Mouse (Mus musculus) sigmoid colon, adult 10 weeks (tissue): Measurements from ENCODE around the gene Cdk13. TPM values are rescaled to one million over a fixed set of nuclear protein-coding genes. Genes with fewer than 3 reads are reported as not detected.

Experiments
- polyA plus RNA-seq: library from polyadenylated mRNA; stranded (reverse); fragments of 350-450 nt; fragmentation: Illumina TruSeq; extraction: RNeasy Lipid Tissue Mini Kit (QIAGEN cat#74804); gene quantifications from one replicate; pipeline ENCODE4 v1.2.3, GENCODE M21; 2014; ENCODE audit warnings: low read depth, low replicate concordance

The Cdk13 gene
- polyA plus RNA-seq: 84.1 TPM

GRCm38 (mm10) chr13:17804909-17805613, at the start of gene Cdk13:
Gene Cdk13, minus strand, starts transcription at chr13:17805097.

GRCm38 (mm10) chr13:17694911-17695699, 109.8 kb downstream of the Cdk13 start, which contains the start of the genes Mplkip and Sugct:
Gene Mplkip, plus strand, starts transcription at chr13:17695192.
Gene Sugct, minus strand, starts transcription at chr13:17695553.

Other genes with a start within 250 kb of the Cdk13 start
- 132 TPM for gene Mplkip, start 109.9 kb downstream of the Cdk13 start, polyA plus RNA-seq
- gene Sugct, start 109.5 kb downstream of the Cdk13 start, polyA plus RNA-seq: 9.6 TPM
- 157 TPM for gene Rala, start 139.1 kb upstream of the Cdk13 start, polyA plus RNA-seq
- gene Yae1d1, start 188.3 kb upstream of the Cdk13 start, polyA plus RNA-seq: 84.7 TPM